Mouse (Mus musculus) E14TG2a.4 (cell line): ENCODE data around the gene Nsun5.
A peak's percentile ranks its signal among the peaks of the same experiment; 100 is the strongest.

Experiments used
- CTCF ChIP-seq: conservative IDR thresholded peaks from 2 replicates; pipeline ENCODE4 v1.5.1; 2014; ENCODE audit warnings: low read length
- NANOG ChIP-seq: IDR thresholded peaks from 2 replicates; pipeline ENCODE4 v1.6.1; 2014; ENCODE audit warnings: borderline replicate concordance, low read length, mixed read lengths

DNA sequence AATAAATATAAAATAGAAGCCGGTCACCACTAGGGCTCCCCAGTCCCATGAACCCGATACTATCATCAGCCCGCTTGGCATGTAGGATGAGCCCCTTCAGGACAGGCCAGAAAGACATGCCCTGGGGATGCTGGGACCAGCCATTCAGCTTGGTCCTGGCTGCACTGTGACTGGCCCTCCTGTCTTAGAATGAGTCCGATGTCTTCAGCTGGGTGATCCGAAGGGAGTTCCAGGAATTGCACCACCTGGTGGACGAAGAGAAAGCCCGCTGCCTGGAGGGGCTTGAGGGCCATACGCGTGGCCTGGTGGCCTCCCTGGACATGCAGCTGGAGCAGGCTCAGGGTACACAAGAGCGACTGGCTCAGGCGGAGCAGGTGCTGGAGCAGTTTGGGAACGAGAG lies 6.2 kb upstream of the Nsun5 start:
- TF ChIP-seq CTCF (peak; percentile 73), NANOG (no peak)
